Mouse (Mus musculus) heart, embryonic 16.5 days (tissue): Measurements from ENCODE around the gene Wfdc3. TPM values are rescaled to one million over a fixed set of nuclear protein-coding genes. Genes with fewer than 3 reads are reported as not detected.

Experiments used
- ATAC-seq: fragments of 200-750 bp; cut with Nextera tagmentation; replicated peaks from 2 replicates; pipeline ENCODE4 v1.8.0; 2017; ENCODE audit warnings: moderate number of reproducible peaks; ENCODE audit not compliant: insufficient read depth, low FRiP score; ENCODE audit errors: extremely low read depth
- H3K27ac ChIP-seq: fragments of 300-500 bp; sonication (generic); 2 replicates; pipeline ENCODE4 v1.5.1; 2014; ENCODE audit warnings: mild to moderate bottlenecking, low read length, control low read depth, moderate library complexity
- H3K27me3 ChIP-seq: fragments of 300-500 bp; sonication (generic); 2 replicates; pipeline ENCODE4 v1.6.1; 2014; ENCODE audit warnings: low read length, mixed read lengths; ENCODE audit not compliant: control insufficient read depth, insufficient read depth
- H3K36me3 ChIP-seq: fragments of 300-500 bp; sonication (generic); 2 replicates; pipeline ENCODE4 v1.6.1; 2014; ENCODE audit not compliant: control insufficient read depth, insufficient read depth
- H3K4me1 ChIP-seq: fragments of 300-500 bp; sonication (generic); 2 replicates; pipeline ENCODE4 v1.6.1; 2014; ENCODE audit warnings: low read length, mixed read lengths; ENCODE audit not compliant: control insufficient read depth, insufficient read depth
- H3K4me2 ChIP-seq: fragments of 300-500 bp; sonication (generic); 2 replicates; pipeline ENCODE4 v1.6.1; 2014; ENCODE audit warnings: low read depth, mild to moderate bottlenecking, control low read depth, low read length
- H3K4me3 ChIP-seq: fragments of 300-500 bp; sonication (generic); 2 replicates; pipeline ENCODE4 v1.5.1; 2014; ENCODE audit warnings: mild to moderate bottlenecking, control low read depth, low read length
- H3K9ac ChIP-seq: fragments of 300-500 bp; sonication (generic); 2 replicates; pipeline ENCODE4 v1.6.1; 2014; ENCODE audit warnings: low read length, control low read depth
- H3K9me3 ChIP-seq: fragments of 300-500 bp; sonication (generic); replicated peaks from 2 replicates; pipeline ENCODE4 v1.6.1; 2016; ENCODE audit warnings: low read length; ENCODE audit not compliant: control insufficient read depth
- WGBS: fragments of 180-500 bp; shearing (Covaris S2); extraction: QIAGEN DNeasy Blood & Tissue Kit; methylation state at CpG from one replicate; pipeline ENCODE4 v1.1.7; 2014; 5-methylcytosine and 5-hydroxymethylcytosine counted together
- polyA plus RNA-seq: library from polyadenylated mRNA; unstranded; fragments of >200 nt; fragmentation: Nextera tagmentation; extraction: Ambion mirVana; gene quantifications from 2 replicates; pipeline ENCODE4 v1.2.1, GENCODE M21; 2015

Wfdc3 gene
- polyA plus RNA-seq, 1 experiment from 2014 or later = 0.51 TPM

- no peaks in the 10 kb centered on the region for H3K4me1 ChIP-seq
- WGBS = 90% methylated on average over 14 of the region's 14 CpGs
- H3K36me3 ChIP-seq = no peaks in the 10 kb centered on the region
- no peaks in the 10 kb centered on the region; the same call in 1 of the 2 replicates for H3K27me3 ChIP-seq
- no peak overlapping the region for H3K9ac ChIP-seq
- H3K9me3 ChIP-seq = peaks cover 3% of the 10 kb centered on the region; the same call in 1 of the 2 replicates
- H3K27ac ChIP-seq = no peak overlapping the region
- H3K4me3 ChIP-seq = no peak overlapping the region
- ATAC-seq = no peak
- H3K4me2 ChIP-seq = no peak overlapping the region
These were observed 39.7 kb downstream of the Wfdc3 start for GRCm38 (mm10) chr2:164705991-164706390.

DNA sequence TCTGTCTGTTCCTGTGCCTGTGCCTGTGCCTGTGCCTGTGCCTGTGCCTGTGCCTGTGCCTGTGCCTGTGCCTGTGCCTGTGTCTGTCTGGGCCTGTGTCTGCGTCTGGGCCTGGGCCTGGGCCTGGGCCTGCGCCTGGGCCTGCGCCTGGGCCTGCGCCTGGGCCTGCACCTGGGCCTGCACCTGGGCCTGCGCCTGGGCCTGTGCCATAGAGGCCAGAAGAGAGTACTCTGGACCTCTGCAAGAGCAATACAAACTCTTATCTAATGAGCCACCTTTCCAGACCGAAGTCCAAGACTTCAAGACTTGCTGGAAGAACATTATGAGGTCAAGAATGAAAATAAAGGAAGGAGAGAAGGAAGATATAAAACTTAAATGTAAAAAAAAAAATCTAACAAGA, 40.4 kb downstream of the Wfdc3 start:
- Histone ChIP-seq H3K4me1 (no peaks in the 10 kb centered on the region), H3K36me3 (no peaks in the 10 kb centered on the region), H3K9ac (no peak overlapping the region), H3K4me3 (no peak overlapping the region), H3K27me3 (no peaks in the 10 kb centered on the region; the same call in 1 of the 2 replicates), H3K9me3 (peaks cover 3% of the 10 kb centered on the region; the same call in 1 of the 2 replicates), H3K27ac (no peak overlapping the region), H3K4me2 (no peak overlapping the region)
- no peak for ATAC-seq
- 85% methylated on average over 6 of the region's 6 CpGs for WGBS

- no peaks in the 10 kb centered on the region for H3K36me3 ChIP-seq
- H3K27me3 ChIP-seq = no peaks in the 10 kb centered on the region
- H3K4me3 ChIP-seq = no peak overlapping the region
- H3K27ac ChIP-seq = no peak overlapping the region
- 79% methylated on average over 5 of the region's 5 CpGs for WGBS
- no peak overlapping the region for H3K9ac ChIP-seq
- no peak for ATAC-seq
- H3K4me1 ChIP-seq = no peaks in the 10 kb centered on the region
- no peak overlapping the region for H3K4me2 ChIP-seq
- H3K9me3 ChIP-seq = peaks cover 3% of the 10 kb centered on the region; the same call in 1 of the 2 replicates
These were observed 41.5 kb downstream of the Wfdc3 start for GRCm38 (mm10) chr2:164704235-164704634.

- Histone ChIP-seq H3K36me3 (no peaks in the 10 kb centered on the region), H3K4me1 (no peaks in the 10 kb centered on the region), H3K27ac (no peak overlapping the region), H3K4me3 (no peak overlapping the region), H3K9me3 (peaks cover 3% of the 10 kb centered on the region; the same call in 1 of the 2 replicates), H3K4me2 (no peak overlapping the region), H3K9ac (no peak overlapping the region), H3K27me3 (no peaks in the 10 kb centered on the region)
- no peak for ATAC-seq
- WGBS = 78% methylated on average over 5 of the region's 5 CpGs
These were observed 44.0 kb downstream of the Wfdc3 start for GRCm38 (mm10) chr2:164701761-164702160.

- Histone ChIP-seq H3K36me3 (no peaks in the 10 kb centered on the region), H3K9me3 (peaks cover 3% of the 10 kb centered on the region; the same call in 1 of the 2 replicates), H3K4me3 (no peak overlapping the region), H3K4me2 (no peak overlapping the region), H3K9ac (no peak overlapping the region), H3K27ac (no peak overlapping the region), H3K27me3 (no peaks in the 10 kb centered on the region), H3K4me1 (no peaks in the 10 kb centered on the region)
- ATAC-seq = no peak
- WGBS = 68% methylated on average over 5 of the region's 5 CpGs
These were observed 44.8 kb downstream of the Wfdc3 start for GRCm38 (mm10) chr2:164700959-164701358.

DNA sequence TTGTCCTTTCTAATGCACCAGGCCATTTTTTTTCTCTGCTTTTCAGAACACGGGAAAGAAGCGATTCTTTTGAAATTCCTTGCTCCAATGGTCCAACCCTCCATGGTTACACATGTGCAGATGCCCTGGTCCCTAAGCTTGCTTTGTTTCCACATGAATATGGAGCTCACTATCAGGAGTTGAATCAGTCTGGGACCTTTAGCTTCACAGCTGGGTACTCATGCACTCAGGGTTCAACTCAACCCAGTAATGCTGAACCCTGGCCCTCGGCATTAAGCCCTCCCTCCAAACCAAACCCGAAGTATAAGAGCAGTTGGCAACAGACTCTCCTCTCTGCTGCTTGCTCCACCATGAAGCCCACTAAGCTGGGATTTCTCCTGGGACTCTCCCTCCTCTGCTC, 47.5 kb downstream of the Wfdc3 start, which contains the start of gene Spint4:
Gene Spint4 (plus strand): TSS at position 301 of the 400 bp plus-strand sequence.
- WGBS = 79% methylated on average over 4 of the region's 4 CpGs
- H3K9ac ChIP-seq = no peak within 1 kb of the TSS
- no peak for ATAC-seq

GRCm38 (mm10) chr2:164684807-164685206, 60.9 kb downstream of the Wfdc3 start, which contains the start of gene Wfdc13:
TSS of gene Wfdc13 (plus strand) at chr2:164685107.
- H3K9me3 ChIP-seq = no peaks in the 10 kb centered on the region
- H3K4me3 ChIP-seq = no peak within 1 kb of the TSS
- H3K27me3 ChIP-seq = no peaks in the 10 kb centered on the region
- H3K36me3 ChIP-seq = no peaks in the 10 kb centered on the region
- H3K9ac ChIP-seq = no peak within 1 kb of the TSS
- H3K4me1 ChIP-seq = no peaks in the 10 kb centered on the region
- ATAC-seq = no peak
- no peak within 1 kb of the TSS for H3K27ac ChIP-seq
- no peak within 1 kb of the TSS for H3K4me2 ChIP-seq
- WGBS = 63% methylated on average over 3 of the region's 3 CpGs

More for the DNA sequence above, 47.5 kb downstream of the Wfdc3 start, which contains the start of gene Spint4:
- Histone ChIP-seq H3K27me3 (no peaks in the 10 kb centered on the region), H3K9me3 (no peaks in the 10 kb centered on the region), H3K36me3 (no peaks in the 10 kb centered on the region), H3K4me3 (no peak within 1 kb of the TSS), H3K27ac (no peak within 1 kb of the TSS), H3K4me2 (no peak within 1 kb of the TSS), H3K4me1 (no peaks in the 10 kb centered on the region)

Other genes with a start within 250 kb of the Wfdc3 start
- 45.3 and 46.2 TPM in 2 replicates for gene Pigt, start 248.4 kb downstream of the Wfdc3 start, polyA plus RNA-seq
- 21.3 and 50.0 TPM in 2 replicates for gene Wfdc2, start 183.5 kb downstream of the Wfdc3 start, polyA plus RNA-seq
- not detected in 2 replicates for gene Spint3, start 172.5 kb downstream of the Wfdc3 start, polyA plus RNA-seq
- 0.19 and 0.30 TPM in 2 replicates for gene Wfdc6a, start 160.5 kb downstream of the Wfdc3 start, polyA plus RNA-seq
- not detected in 2 replicates for gene Eppin, start 152.3 kb downstream of the Wfdc3 start, polyA plus RNA-seq
- gene Wfdc6b, start 132.4 kb downstream of the Wfdc3 start, polyA plus RNA-seq = not detected in 2 replicates
- gene Wfdc8, start 132.3 kb downstream of the Wfdc3 start, polyA plus RNA-seq = not detected in 2 replicates
- gene Wfdc16, start 107.1 kb downstream of the Wfdc3 start, polyA plus RNA-seq = not detected in 2 replicates
- 0.35 TPM in 1 of 2 replicates, not detected in the other for gene Wfdc10, start 89.9 kb downstream of the Wfdc3 start, polyA plus RNA-seq
- not detected in 2 replicates for gene Wfdc9, start 89.3 kb downstream of the Wfdc3 start, polyA plus RNA-seq
- gene Wfdc11, start 71.8 kb downstream of the Wfdc3 start, polyA plus RNA-seq = not detected in 2 replicates
- 0.35 TPM in 1 of 2 replicates, not detected in the other for gene Wfdc13, start 60.8 kb downstream of the Wfdc3 start, polyA plus RNA-seq
- gene Spint4, start 47.4 kb downstream of the Wfdc3 start, polyA plus RNA-seq = not detected in 2 replicates
- not detected in 2 replicates for gene Spint5, start 30.6 kb downstream of the Wfdc3 start, polyA plus RNA-seq
- 56.0 and 58.7 TPM in 2 replicates for gene Dnttip1, start 52 bp upstream of the Wfdc3 start, polyA plus RNA-seq
- 388 and 390 TPM in 2 replicates for gene Ube2c, start 24.0 kb upstream of the Wfdc3 start, polyA plus RNA-seq
- 6.7 and 28.8 TPM in 2 replicates for gene Tnnc2, start 34.0 kb upstream of the Wfdc3 start, polyA plus RNA-seq
- gene Snx21, start 39.9 kb upstream of the Wfdc3 start, polyA plus RNA-seq = 40.6 and 45.6 TPM in 2 replicates
- gene Acot8, start 59.0 kb upstream of the Wfdc3 start, polyA plus RNA-seq = 15.7 and 16.7 TPM in 2 replicates
- gene Zswim3, start 59.2 kb upstream of the Wfdc3 start, polyA plus RNA-seq = 5.9 and 6.4 TPM in 2 replicates
- gene Zswim1, start 76.8 kb upstream of the Wfdc3 start, polyA plus RNA-seq = 10.6 and 12.1 TPM in 2 replicates
- gene Spata25, start 82.6 kb upstream of the Wfdc3 start, polyA plus RNA-seq = 0.42 TPM in 1 of 2 replicates, not detected in the other
- gene Ctsa, start 86.9 kb upstream of the Wfdc3 start, polyA plus RNA-seq = 173 and 184 TPM in 2 replicates
- 50.6 and 52.8 TPM in 2 replicates for gene Neurl2, start 87.5 kb upstream of the Wfdc3 start, polyA plus RNA-seq
- 52.0 and 67.2 TPM in 2 replicates for gene Pltp, start 111.8 kb upstream of the Wfdc3 start, polyA plus RNA-seq
- gene Pcif1, start 133.4 kb upstream of the Wfdc3 start, polyA plus RNA-seq = 53.4 and 54.5 TPM in 2 replicates
- gene Zfp335, start 165.8 kb upstream of the Wfdc3 start, polyA plus RNA-seq = 9.2 and 9.5 TPM in 2 replicates
- gene Mmp9, start 194.8 kb upstream of the Wfdc3 start, polyA plus RNA-seq = 3.8 and 9.7 TPM in 2 replicates
- gene Slc12a5, start 214.9 kb upstream of the Wfdc3 start, polyA plus RNA-seq = 0.21 and 0.68 TPM in 2 replicates